Mouse (Mus musculus) brain, adult 2 months (tissue): ENCODE results near the gene Cacnb4.
A peak's percentile ranks its signal among the peaks of the same experiment; 100 is the strongest.

Source experiments
- DNase-seq: peaks from one replicate; pipeline ENCODE4 v3.0.0; 2011; ENCODE audit warnings: low read depth, low spot score

The Cacnb4 gene

GRCm38 (mm10) chr2:52474570-52474969 lies 202.1 kb downstream of the Cacnb4 start:
- DNase-seq: peak; percentile 79

DNA sequence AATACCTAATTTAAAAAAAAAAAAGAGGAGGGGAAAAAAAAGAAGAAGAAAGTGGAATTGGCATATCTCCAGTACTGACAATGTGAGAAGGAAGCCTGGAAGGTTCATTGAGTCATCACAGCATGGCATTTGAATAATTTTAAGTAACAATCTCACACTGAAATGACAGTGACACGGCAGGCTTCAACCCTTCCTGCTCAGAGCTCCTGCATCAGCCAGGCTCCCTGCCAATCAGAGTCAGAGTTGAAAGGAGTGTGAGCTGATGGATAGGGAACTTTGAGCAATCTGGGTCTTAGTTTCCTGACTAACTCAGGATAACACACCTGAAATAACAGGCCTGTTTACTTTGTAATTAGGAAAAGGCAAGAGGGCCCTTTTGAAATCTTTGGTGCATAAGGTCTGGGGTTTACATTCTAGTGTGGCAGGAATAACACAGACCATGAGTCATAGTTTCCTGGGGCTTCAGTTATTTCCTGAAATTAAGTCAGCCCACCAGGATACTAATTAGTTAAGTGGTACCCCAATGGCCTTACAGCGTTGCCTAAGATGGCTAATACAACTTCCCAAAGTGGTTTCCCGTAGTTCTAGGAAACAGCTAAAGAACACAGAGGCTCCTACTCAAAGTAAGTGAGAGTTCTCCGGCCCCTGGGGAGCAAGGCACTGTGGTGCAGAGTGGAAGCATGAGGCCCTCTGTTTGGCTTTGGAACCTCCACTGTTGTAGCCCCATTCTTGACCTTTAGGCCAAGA lies 204.9 kb downstream of the Cacnb4 start:
- DNase-seq: peak; percentile 76

GRCm38 (mm10) chr2:52470044-52470560 lies 206.5 kb downstream of the Cacnb4 start:
- DNase-seq: no peak

DNA sequence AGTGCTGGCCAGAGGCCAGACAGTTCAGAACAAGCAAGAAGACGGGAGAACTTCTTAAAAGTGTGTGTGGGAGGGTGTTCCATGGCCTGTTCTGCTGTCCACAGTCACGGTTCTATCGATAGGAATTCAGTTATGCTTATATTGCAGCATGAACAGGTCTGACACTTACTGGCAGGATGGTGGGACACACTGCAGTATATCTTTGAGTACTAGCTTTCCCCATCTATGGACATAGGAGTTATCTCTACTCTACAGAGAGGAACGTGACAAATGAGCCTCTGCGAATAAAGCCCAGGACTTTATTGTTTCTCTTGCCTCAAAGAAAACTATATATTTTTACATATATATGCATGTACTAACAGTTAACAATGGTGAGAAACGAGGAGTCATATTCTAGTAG lies 209.0 kb downstream of the Cacnb4 start:
- DNase-seq: no peak

- DNase-seq: peak; percentile 73
These were observed 215.2 kb downstream of the Cacnb4 start for GRCm38 (mm10) chr2:52461206-52461967.

GRCm38 (mm10) chr2:52455606-52456479 lies 220.8 kb downstream of the Cacnb4 start:
- no peak for DNase-seq

DNA sequence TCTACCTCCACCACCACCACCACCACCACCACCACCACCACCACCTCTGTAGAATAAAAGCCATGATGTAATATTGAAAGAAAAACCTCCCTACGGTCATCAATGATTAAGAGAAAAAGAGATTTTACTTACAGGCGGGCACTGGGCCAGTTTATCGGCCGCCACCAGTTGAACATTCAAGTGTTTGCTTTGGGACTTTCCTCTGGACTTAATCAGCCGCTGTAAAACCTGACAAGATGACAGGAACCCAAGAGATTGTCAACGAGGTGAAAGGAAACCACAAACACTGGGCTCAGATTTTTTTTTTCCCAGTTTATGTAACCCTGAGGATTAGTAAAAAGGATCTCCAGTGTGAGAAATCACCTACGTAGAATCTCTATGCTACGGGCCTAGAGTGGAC lies 226.8 kb downstream of the Cacnb4 start:
- DNase-seq: no peak

GRCm38 (mm10) chr2:52448916-52449315 lies 227.7 kb downstream of the Cacnb4 start:
- DNase-seq: no peak

DNA sequence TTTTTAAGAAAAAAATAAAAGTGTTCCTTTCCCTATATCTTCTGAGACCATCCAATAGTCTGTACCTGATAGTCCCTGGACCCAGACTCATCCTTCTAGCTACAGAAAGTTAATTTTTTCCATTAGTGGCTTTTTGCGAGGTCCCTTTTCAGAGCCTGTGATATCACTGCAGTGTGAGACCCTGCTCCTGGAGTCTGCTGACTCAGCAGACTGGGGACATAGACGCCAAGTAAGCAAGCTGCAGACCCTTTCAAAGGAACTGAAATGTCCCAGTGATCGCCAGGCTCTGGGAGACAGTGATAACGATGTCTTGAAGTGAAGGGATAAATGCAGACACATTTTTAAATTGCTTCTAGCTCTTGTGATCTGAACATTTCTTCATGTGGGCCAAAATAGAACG lies 230.0 kb downstream of the Cacnb4 start:
- DNase-seq: no peak

DNA sequence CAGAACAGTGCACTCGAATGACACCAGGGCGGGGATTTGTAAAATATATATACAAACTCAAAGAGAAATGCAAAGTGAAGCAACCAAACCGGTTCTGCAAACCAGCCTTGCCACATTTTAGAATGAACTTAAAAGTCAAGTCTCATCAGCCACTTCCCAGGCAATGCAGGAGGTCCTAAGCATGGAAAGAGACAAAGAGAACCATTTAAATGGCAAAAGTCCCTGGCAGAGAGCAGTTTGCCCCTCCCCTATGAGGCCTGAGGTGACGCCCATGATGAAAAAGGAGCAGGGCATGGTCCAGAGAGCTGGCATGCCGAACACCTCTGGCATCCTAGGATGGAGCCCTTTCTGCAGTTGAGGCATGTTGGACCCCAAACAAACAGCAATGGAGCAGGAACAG lies 234.5 kb downstream of the Cacnb4 start:
- DNase-seq: no peak

GRCm38 (mm10) chr2:52440420-52441015 lies 236.1 kb downstream of the Cacnb4 start:
- DNase-seq: no peak

DNA sequence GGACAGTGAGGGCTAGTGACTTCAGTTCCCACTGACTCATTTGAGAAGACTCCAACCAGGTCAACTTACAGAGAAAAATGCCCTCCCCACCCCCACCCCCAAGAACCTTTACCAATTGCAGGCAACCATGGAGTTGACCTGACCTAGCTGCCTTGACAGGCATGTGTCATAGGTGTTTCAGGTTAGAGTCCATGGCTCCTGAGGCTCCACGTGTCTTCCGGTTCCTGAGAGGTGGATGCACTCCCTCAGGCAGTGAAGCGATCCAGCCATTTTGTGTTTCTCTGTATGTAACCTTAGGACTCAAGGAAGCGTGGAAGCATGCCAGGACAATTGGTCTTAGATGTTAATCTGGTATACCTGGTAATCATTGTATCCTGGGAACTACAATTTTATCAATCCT lies 238.2 kb downstream of the Cacnb4 start:
- DNase-seq: no peak

DNA sequence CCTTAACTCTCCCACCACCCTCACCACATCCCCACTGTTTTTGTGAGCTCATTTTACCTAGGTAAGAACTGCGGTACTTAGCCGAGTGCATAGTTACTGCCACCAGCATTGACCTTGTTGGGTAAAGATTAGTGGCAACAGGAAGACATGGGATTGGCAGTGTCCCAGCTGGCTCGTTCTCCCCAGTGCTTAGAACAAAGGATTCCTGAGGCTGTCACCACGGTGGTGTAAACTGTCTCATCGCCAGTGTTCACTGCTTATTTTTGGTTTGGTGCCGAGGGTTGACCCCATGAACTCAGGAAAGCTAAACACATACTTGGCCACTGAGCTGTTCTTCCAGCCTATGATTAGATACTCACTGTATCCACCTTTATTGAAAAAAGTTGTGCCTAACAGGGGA lies 238.6 kb downstream of the Cacnb4 start:
- DNase-seq: peak; percentile 85

- DNase-seq: no peak
These were observed 240.6 kb downstream of the Cacnb4 start for GRCm38 (mm10) chr2:52435919-52436632.

DNA sequence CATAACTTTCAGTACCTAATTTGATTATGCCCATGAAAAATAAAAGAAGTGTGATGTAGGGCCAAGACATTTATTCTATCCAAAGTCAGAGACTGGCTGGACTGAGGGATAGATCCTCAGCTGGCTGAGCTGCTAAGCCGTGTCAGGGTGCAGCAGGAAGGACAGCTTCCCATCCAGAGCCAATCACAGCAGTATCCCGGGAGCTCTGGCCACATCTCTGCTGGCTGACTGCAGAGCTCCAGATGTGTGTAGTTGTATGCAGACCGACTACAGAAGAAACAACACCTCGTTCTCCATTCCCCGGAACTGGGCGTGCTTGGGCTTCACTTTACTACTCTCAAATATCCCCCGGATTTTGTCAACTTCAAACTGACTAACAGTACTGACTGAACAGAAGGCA lies 243.3 kb downstream of the Cacnb4 start:
- no peak for DNase-seq

DNA sequence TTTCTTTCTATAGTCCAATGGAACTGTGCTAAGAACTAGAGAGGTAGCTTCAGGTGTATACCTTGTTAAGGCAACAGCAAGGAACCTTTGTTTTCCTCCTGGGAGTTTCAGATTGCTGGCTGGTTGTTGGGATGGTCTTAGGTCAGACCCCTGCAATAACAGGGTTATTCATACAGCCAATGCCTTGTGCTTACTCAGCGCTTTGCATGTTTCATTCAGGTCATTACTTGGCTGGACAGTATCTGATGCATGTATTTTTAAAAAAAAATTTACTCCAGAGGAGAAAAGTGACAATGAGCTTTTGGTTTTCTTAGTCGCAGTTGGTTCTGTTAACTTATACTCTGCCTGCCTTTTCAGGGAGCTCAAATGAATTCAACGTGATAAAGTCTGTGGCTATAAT lies 249.2 kb downstream of the Cacnb4 start:
- DNase-seq: no peak

- no peak for DNase-seq
These were observed 250.6 kb downstream of the Cacnb4 start for GRCm38 (mm10) chr2:52426041-52426440.

DNA sequence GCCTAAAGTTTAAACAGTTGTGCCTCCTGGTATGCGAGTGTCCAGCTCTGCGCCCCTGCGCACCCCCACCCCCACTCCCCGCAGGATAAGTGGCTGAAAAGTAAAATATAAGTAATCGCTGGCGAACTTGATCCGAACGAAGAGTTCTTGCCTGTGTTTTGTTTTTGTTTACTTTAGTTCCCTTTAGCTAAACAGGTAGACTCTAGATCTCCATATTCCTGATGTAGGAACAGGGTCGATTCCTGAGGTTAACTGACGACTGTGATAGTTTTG lies 251.2 kb downstream of the Cacnb4 start:
- no peak for DNase-seq

GRCm38 (mm10) chr2:52424747-52425522 lies 251.7 kb downstream of the Cacnb4 start, which contains the start of gene Arl5a:
Gene Arl5a, minus strand, starts transcription at chr2:52424901.
- peak; percentile 97 for DNase-seq

DNA sequence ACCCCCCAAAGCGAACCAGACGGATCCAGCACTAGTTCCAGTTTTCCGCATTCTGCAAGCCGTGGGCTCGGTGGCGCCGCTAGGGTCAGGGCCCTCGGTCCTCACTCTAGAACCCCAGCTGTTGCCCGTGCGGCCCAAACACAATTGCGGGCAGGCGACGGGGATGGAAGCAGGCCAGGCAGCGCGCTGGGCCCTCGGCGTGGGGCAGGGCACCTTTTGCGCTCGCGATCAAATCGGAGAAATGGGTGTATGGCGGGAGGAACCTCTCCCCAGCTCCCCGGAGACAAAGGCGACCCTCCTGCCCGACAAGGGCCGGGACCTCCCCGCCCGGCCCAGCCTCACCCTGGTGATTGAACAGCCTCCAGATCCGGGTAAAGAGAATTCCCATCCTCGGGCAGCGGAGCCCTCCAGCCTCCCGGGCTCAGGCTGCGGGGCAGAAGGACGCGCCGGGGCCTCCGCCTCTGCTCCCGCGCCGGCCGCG lies 252.3 kb downstream of the Cacnb4 start:
- DNase-seq: peak; percentile 58
